Mouse (Mus musculus): ENCODE data around the gene Alkbh1.

- TF ChIP-seq CTCF (IDR thresholded peaks at IDR 0.05; ENCODE audit: low read depth, low read length) = no peak
- no peak for TF ChIP-seq POLR2A (IDR thresholded peaks at IDR 0.05; ENCODE audit: borderline replicate concordance, low read depth, low read length)
Observed at GRCm38 (mm10) chr12:87443115-87443699, 610 bp downstream of the Alkbh1 start.
